Mouse (Mus musculus): Measurements from ENCODE around the gene Atp8b4. TPM values are rescaled to one million over a fixed set of nuclear protein-coding genes. Genes with fewer than 3 reads are reported as not detected.
A peak's percentile ranks its signal among the peaks of the same experiment; 100 is the strongest.

Atp8b4 gene
- polyA plus RNA-seq, 1 experiment from 2014 or later: 0.99 TPM

DNA sequence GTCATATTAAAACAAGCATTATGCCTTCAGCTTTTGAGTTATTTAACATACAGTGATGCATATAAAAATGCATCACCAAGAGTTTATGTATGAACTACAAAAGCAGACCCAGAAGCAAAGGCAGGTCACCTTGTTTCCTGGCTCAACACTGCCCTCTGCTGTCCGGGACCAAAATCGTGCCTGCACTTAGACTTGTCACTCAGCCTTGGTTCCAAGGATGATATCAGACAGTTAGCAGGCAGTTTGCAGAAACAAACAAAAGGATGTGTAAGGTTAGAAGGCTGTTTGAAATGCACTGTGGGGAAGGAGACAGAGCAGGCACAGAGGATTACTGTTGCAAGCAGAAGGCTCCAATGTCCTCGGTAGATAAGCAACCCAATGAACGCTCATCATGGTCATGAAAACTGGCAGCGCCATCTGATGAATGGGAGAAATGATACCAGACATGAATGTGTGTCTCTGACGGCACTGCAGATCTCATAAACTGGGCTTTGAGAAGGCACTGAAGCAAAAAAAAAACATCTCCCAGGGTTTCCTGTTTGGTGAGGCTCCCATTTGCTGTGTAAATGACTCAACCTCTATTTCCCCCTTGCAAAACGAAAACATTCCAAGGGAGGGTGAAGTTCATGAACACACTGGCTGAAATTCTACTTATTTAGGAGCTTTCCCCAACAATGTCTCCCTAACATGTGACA is 137.3 kb downstream of the Atp8b4 start:
- H3K36me3 ChIP-seq (ENCODE audit: control insufficient read depth, insufficient read depth, low read length): no peaks in the 10 kb centered on the region
- no peak overlapping the region for H3K9ac ChIP-seq (ENCODE audit: low read length)
- WGBS: 38% methylated on average over 7 of the region's 7 CpGs
- H3K27ac ChIP-seq (ENCODE audit: low read length): peak overlapping the region; percentile 23
- ATAC-seq (ENCODE audit: insufficient read depth, low FRiP score): no peak
- no peak overlapping the region for H3K4me2 ChIP-seq (ENCODE audit: low read depth, low read length)
- peaks cover 23% of the 10 kb centered on the region for H3K4me1 ChIP-seq (ENCODE audit: control insufficient read depth, insufficient read depth, low read length)
- H3K27me3 ChIP-seq (ENCODE audit: control insufficient read depth, insufficient read depth, low read length): no peaks in the 10 kb centered on the region
- H3K9me3 ChIP-seq (replicated peaks; ENCODE audit: control insufficient read depth, low read length): no peaks in the 10 kb centered on the region
- no peak overlapping the region for H3K4me3 ChIP-seq (replicated peaks; ENCODE audit: low read length)

DNA sequence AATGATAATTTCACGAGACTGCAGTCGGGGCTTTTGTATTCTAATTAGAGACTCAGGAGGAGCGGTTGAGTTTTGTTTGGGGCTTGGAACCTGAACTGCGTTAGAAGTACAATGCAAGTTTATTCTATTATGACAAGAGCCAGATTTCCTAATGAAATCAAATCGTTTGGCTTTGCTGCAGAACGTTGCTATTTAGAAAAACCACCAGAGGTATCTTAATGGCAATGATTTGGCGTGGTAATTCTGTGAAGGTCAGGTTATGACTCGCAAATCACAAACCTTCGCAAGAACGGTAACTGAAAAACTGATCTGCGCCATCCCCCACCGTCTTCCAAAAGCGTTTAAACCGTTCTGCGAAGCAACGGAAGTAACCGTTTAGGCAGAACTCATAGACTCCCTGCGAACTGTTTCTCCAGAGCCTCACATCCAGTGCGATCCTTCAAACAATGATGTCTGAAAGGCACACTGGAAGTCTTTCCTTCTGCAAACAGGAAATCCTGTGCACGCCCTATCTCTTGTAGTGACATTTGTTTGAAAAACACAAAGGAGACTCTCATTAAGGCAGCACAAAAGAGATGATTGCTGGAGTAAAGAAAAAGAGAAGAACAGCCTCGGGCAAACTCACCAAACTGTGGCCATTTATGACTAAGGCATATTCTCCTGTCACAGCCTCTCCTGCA is 139.2 kb downstream of the Atp8b4 start:
- Histone ChIP-seq H3K4me2 (ENCODE audit: low read depth, low read length) (peak overlapping the region; percentile 29; the same call in 1 of the 2 replicates), H3K4me1 (ENCODE audit: control insufficient read depth, insufficient read depth, low read length) (peaks cover 23% of the 10 kb centered on the region), H3K27me3 (ENCODE audit: control insufficient read depth, insufficient read depth, low read length) (no peaks in the 10 kb centered on the region), H3K27ac (ENCODE audit: low read length) (peak overlapping the region; percentile 87), H3K9ac (ENCODE audit: low read length) (no peak overlapping the region), H3K4me3 (replicated peaks; ENCODE audit: low read length) (no peak overlapping the region), H3K36me3 (ENCODE audit: control insufficient read depth, insufficient read depth, low read length) (no peaks in the 10 kb centered on the region), H3K9me3 (replicated peaks; ENCODE audit: control insufficient read depth, low read length) (no peaks in the 10 kb centered on the region)
- 38% methylated on average over 21 of the region's 21 CpGs for WGBS
- ATAC-seq (ENCODE audit: insufficient read depth, low FRiP score): no peak

DNA sequence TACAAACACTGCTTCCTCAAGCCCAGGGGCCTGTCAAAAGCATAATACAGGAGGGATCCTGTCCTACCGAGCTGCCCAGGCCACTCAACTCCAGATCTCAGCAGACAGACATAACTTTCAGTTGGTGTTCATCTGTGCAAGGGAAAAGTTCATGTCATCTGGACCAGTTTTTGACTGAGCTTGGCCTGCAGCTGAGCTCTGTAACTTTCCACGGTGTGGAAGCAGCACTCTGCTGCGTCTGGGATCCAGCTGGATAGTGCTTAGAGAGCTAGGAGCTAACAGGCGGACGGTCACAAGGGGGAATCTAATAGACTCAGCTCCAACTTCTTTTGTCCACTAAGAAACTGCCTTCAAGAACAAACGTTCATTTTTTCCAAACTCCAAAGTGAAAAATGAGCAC is 139.8 kb downstream of the Atp8b4 start:
- ATAC-seq (ENCODE audit: insufficient read depth, low FRiP score): peak; percentile 80; the same call in 1 of the 2 replicates
- H3K4me2 ChIP-seq (ENCODE audit: low read depth, low read length): peak overlapping the region; percentile 29; the same call in 1 of the 2 replicates

DNA sequence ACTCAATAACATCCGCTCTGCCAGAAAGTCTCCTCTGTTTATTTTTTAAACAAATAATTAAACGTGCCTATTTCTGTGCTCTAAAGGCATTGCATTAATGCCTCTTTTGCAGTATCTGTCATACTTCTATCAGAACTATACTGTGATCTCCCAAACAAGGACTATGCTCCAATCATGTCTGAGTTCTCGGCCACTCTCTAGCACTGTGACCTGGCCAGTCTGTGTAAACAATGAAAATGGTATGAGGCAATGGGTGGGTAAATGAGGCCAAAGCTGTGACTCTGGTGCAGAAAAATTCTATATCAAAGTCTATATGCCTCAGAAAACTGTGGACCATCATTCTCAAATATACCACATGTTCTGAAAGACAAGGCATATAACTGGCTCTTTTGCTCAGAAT is 140.5 kb downstream of the Atp8b4 start:
- no peak overlapping the region for H3K4me3 ChIP-seq (replicated peaks; ENCODE audit: low read length)
- no peaks in the 10 kb centered on the region for H3K9me3 ChIP-seq (replicated peaks; ENCODE audit: control insufficient read depth, low read length)
- H3K4me1 ChIP-seq (ENCODE audit: control insufficient read depth, insufficient read depth, low read length): peaks cover 23% of the 10 kb centered on the region
- no peaks in the 10 kb centered on the region for H3K27me3 ChIP-seq (ENCODE audit: control insufficient read depth, insufficient read depth, low read length)
- H3K9ac ChIP-seq (ENCODE audit: low read length): no peak overlapping the region
- no peak for ATAC-seq (ENCODE audit: insufficient read depth, low FRiP score)
- WGBS: 59% methylated on average over 3 of the region's 3 CpGs
- H3K27ac ChIP-seq (ENCODE audit: low read length): peak overlapping the region; percentile 87
- H3K36me3 ChIP-seq (ENCODE audit: control insufficient read depth, insufficient read depth, low read length): no peaks in the 10 kb centered on the region
- H3K4me2 ChIP-seq (ENCODE audit: low read depth, low read length): no peak overlapping the region

More for the DNA sequence above, 139.8 kb downstream of the Atp8b4 start:
- H3K36me3 ChIP-seq (ENCODE audit: control insufficient read depth, insufficient read depth, low read length): no peaks in the 10 kb centered on the region
- H3K27ac ChIP-seq (ENCODE audit: low read length): peak overlapping the region; percentile 87
- no peaks in the 10 kb centered on the region for H3K27me3 ChIP-seq (ENCODE audit: control insufficient read depth, insufficient read depth, low read length)
- no peaks in the 10 kb centered on the region for H3K9me3 ChIP-seq (replicated peaks; ENCODE audit: control insufficient read depth, low read length)
- no peak overlapping the region for H3K4me3 ChIP-seq (replicated peaks; ENCODE audit: low read length)
- peaks cover 23% of the 10 kb centered on the region for H3K4me1 ChIP-seq (ENCODE audit: control insufficient read depth, insufficient read depth, low read length)
- H3K9ac ChIP-seq (ENCODE audit: low read length): 0 out of 2 replicates have a peak overlapping the region, but pooled peaks have one; percentile 32
- 29% methylated on average over 6 of the region's 6 CpGs for WGBS

DNA sequence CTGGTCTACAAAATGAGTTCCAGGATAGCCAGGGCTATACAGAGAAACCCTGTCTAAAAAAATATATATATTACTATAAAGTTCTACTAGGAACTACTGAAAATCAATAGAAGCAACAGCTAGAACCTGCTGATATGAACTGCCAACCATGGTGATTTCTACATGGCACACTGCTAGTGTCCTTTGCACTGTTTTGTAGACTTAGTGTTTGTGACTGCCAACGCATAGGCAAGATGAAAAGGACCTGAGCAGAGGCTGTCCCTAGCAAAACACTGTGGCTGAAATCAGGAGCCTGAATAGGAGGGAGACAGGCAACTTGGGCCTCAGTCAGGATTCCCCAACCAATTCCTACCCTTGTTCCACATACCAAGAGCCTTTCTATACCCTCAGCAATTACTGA is 141.2 kb downstream of the Atp8b4 start:
- peaks cover 23% of the 10 kb centered on the region for H3K4me1 ChIP-seq (ENCODE audit: control insufficient read depth, insufficient read depth, low read length)
- ATAC-seq (ENCODE audit: insufficient read depth, low FRiP score): no peak
- WGBS: 92% methylated on average over 1 of the region's 1 CpGs

DNA sequence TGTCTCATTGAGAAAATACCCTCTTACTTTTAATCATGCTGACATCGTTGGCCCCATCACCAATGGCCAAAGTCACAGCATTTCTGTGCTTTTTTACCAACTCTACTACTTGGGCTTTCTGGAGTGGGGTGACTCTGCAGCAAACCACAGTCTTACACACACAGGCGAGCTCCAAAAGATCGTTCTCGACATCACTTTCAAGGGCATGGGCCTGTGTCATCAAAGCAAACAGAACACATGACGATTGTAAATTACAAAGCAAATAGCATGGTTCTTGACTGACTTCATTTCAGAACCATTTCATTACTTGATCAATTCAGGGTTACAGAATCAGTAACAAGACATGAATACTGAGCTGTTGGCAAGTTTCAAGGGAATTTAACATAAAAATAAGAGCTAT is 141.7 kb downstream of the Atp8b4 start:
- ATAC-seq (ENCODE audit: insufficient read depth, low FRiP score): no peak
- no peak overlapping the region for H3K27ac ChIP-seq (ENCODE audit: low read length)
- no peak overlapping the region for H3K9ac ChIP-seq (ENCODE audit: low read length)
- no peaks in the 10 kb centered on the region for H3K36me3 ChIP-seq (ENCODE audit: control insufficient read depth, insufficient read depth, low read length)
- H3K4me3 ChIP-seq (replicated peaks; ENCODE audit: low read length): no peak overlapping the region
- no peaks in the 10 kb centered on the region for H3K27me3 ChIP-seq (ENCODE audit: control insufficient read depth, insufficient read depth, low read length)
- no peaks in the 10 kb centered on the region for H3K9me3 ChIP-seq (replicated peaks; ENCODE audit: control insufficient read depth, low read length)
- peaks cover 20% of the 10 kb centered on the region for H3K4me1 ChIP-seq (ENCODE audit: control insufficient read depth, insufficient read depth, low read length)
- no peak overlapping the region for H3K4me2 ChIP-seq (ENCODE audit: low read depth, low read length)
- WGBS: 90% methylated on average over 5 of the region's 5 CpGs

More for the DNA sequence above, 141.2 kb downstream of the Atp8b4 start:
- no peak overlapping the region for H3K4me3 ChIP-seq (replicated peaks; ENCODE audit: low read length)
- H3K27me3 ChIP-seq (ENCODE audit: control insufficient read depth, insufficient read depth, low read length): no peaks in the 10 kb centered on the region
- H3K9me3 ChIP-seq (replicated peaks; ENCODE audit: control insufficient read depth, low read length): no peaks in the 10 kb centered on the region
- no peak overlapping the region for H3K27ac ChIP-seq (ENCODE audit: low read length)
- no peak overlapping the region for H3K9ac ChIP-seq (ENCODE audit: low read length)
- no peak overlapping the region for H3K4me2 ChIP-seq (ENCODE audit: low read depth, low read length)
- no peaks in the 10 kb centered on the region for H3K36me3 ChIP-seq (ENCODE audit: control insufficient read depth, insufficient read depth, low read length)

DNA sequence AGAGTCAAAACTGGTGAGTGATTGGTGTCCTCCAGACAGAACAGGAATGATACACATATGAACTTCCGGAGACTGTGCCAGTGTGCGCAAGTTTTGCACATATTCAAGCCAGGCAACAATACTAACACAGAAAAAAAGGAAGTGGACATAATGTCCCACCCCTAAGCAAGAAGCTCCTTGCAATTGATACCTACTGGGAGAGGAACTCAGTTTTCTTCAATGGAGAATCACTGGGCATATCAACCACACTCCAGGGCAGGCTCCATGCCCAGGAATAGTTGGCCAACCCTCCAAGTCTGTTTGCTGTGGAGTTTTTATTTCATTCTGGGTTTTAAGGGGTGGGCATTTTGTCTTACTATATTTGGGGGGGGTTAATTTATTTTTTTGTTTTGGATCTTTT is 145.2 kb downstream of the Atp8b4 start:
- no peaks in the 10 kb centered on the region for H3K36me3 ChIP-seq (ENCODE audit: control insufficient read depth, insufficient read depth, low read length)
- WGBS: 93% methylated on average over 2 of the region's 2 CpGs
- no peak overlapping the region for H3K4me2 ChIP-seq (ENCODE audit: low read depth, low read length)

DNA sequence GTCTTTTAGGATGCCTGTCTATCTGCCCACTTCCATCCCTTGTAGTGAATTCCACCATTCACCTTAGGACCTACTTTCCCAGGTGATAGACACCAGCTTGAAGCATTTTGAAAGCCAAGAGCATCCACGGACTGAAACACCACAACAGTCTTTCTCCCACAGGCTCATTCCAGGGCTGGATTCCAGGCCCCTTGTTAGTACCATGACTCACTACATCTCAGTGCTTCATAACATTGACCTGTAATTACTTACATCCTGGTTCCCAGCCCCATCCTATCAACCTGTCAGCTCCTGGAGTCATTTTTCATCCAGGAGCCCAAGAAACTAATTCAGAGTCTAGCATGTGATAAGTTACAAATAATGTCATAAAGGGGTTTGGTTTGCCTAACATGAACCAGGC is 148.7 kb downstream of the Atp8b4 start:
- no peak overlapping the region for H3K4me2 ChIP-seq (ENCODE audit: low read depth, low read length)
- H3K4me1 ChIP-seq (ENCODE audit: control insufficient read depth, insufficient read depth, low read length): no peaks in the 10 kb centered on the region
- H3K9me3 ChIP-seq (replicated peaks; ENCODE audit: control insufficient read depth, low read length): no peaks in the 10 kb centered on the region
- H3K4me3 ChIP-seq (replicated peaks; ENCODE audit: low read length): no peak overlapping the region
- ATAC-seq (ENCODE audit: insufficient read depth, low FRiP score): no peak
- H3K36me3 ChIP-seq (ENCODE audit: control insufficient read depth, insufficient read depth, low read length): no peaks in the 10 kb centered on the region
- H3K27me3 ChIP-seq (ENCODE audit: control insufficient read depth, insufficient read depth, low read length): no peaks in the 10 kb centered on the region
- H3K9ac ChIP-seq (ENCODE audit: low read length): no peak overlapping the region
- WGBS: 41% methylated on average over 1 of the region's 1 CpGs
- no peak overlapping the region for H3K27ac ChIP-seq (ENCODE audit: low read length)

More for the DNA sequence above, 145.2 kb downstream of the Atp8b4 start:
- ATAC-seq (ENCODE audit: insufficient read depth, low FRiP score): no peak
- Histone ChIP-seq H3K9ac (ENCODE audit: low read length) (no peak overlapping the region), H3K27me3 (ENCODE audit: control insufficient read depth, insufficient read depth, low read length) (no peaks in the 10 kb centered on the region), H3K9me3 (replicated peaks; ENCODE audit: control insufficient read depth, low read length) (no peaks in the 10 kb centered on the region), H3K4me1 (ENCODE audit: control insufficient read depth, insufficient read depth, low read length) (0 out of 2 replicates have a peak, but pooled peaks cover 4% of the 10 kb centered on the region), H3K27ac (ENCODE audit: low read length) (no peak overlapping the region), H3K4me3 (replicated peaks; ENCODE audit: low read length) (no peak overlapping the region)

DNA sequence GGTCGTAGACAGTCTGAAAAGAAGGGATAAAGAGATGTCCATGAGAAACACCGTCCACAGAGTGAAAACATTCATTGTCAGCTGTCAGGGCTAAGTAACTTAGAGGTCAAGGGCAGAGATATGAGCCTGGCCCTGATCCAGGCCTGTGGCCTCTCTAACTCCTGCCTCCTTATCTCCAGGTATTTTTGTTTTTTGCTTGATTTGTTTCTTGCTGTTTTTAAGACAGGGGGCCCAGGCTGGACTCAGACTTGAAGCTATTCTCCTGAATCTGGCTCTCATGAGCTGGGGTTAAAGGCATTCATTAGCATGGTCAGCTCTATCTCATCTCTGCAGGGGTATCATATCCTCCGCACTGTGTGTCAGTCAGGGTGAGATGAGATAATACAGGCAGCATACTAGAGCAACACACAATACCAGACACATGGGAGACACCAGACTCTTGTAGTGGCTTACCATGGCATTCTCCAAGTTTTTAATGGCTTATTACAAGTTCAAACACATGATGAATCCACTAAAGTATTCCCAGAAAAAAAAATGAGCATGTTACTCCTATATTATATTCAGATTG is 157.4 kb downstream of the Atp8b4 start:
- 51% methylated on average over 3 of the region's 3 CpGs for WGBS
- H3K9me3 ChIP-seq (replicated peaks; ENCODE audit: control insufficient read depth, low read length): no peaks in the 10 kb centered on the region

More for the DNA sequence above, 157.4 kb downstream of the Atp8b4 start:
- Histone ChIP-seq H3K27me3 (ENCODE audit: control insufficient read depth, insufficient read depth, low read length) (no peaks in the 10 kb centered on the region), H3K36me3 (ENCODE audit: control insufficient read depth, insufficient read depth, low read length) (no peaks in the 10 kb centered on the region), H3K9ac (ENCODE audit: low read length) (no peak overlapping the region), H3K4me2 (ENCODE audit: low read depth, low read length) (no peak overlapping the region), H3K4me3 (replicated peaks; ENCODE audit: low read length) (no peak overlapping the region), H3K27ac (ENCODE audit: low read length) (no peak overlapping the region), H3K4me1 (ENCODE audit: control insufficient read depth, insufficient read depth, low read length) (no peaks in the 10 kb centered on the region)
- no peak for ATAC-seq (ENCODE audit: insufficient read depth, low FRiP score)

All from stomach, embryonic 16.5 days (tissue).